Mouse (Mus musculus) heart, embryonic 12.5 days (tissue): ENCODE data around the gene Ilf3. TPM values are rescaled to one million over a fixed set of nuclear protein-coding genes. Genes with fewer than 3 reads are reported as not detected.

ENCODE experiments used
- ATAC-seq: fragments of 200-750 bp; cut with Nextera tagmentation; 2 replicates; pipeline ENCODE4 v1.8.0; 2017; ENCODE audit warnings: moderate TSS enrichment, moderate library complexity; ENCODE audit not compliant: insufficient number of reproducible peaks, low FRiP score
- H3K27ac ChIP-seq: fragments of 300-500 bp; sonication (generic); 2 replicates; pipeline ENCODE4 v1.5.1; 2016; ENCODE audit warnings: mild to moderate bottlenecking, moderate library complexity; ENCODE audit not compliant: poor library complexity, severe bottlenecking
- H3K27me3 ChIP-seq: fragments of 300-500 bp; sonication (generic); replicated peaks from 2 replicates; pipeline ENCODE4 v1.6.1; 2016; ENCODE audit warnings: mild to moderate bottlenecking, moderate library complexity
- H3K36me3 ChIP-seq: fragments of 300-500 bp; sonication (generic); 2 replicates; pipeline ENCODE4 v1.6.1; 2016; ENCODE audit warnings: mild to moderate bottlenecking, moderate library complexity
- H3K4me1 ChIP-seq: fragments of 300-500 bp; sonication (generic); replicated peaks from 2 replicates; pipeline ENCODE4 v1.6.1; 2016; ENCODE audit warnings: mild to moderate bottlenecking
- H3K4me2 ChIP-seq: fragments of 300-500 bp; sonication (generic); 2 replicates; pipeline ENCODE4 v1.6.1; 2016; ENCODE audit warnings: mild to moderate bottlenecking, moderate library complexity
- H3K4me3 ChIP-seq: fragments of 300-500 bp; sonication (generic); 2 replicates; pipeline ENCODE4 v1.5.1; 2016; ENCODE audit warnings: mild to moderate bottlenecking
- H3K9ac ChIP-seq: fragments of 300-500 bp; sonication (generic); 2 replicates; pipeline ENCODE4 v1.6.1; 2016; ENCODE audit warnings: mild to moderate bottlenecking, moderate library complexity
- H3K9me3 ChIP-seq: fragments of 300-500 bp; sonication (generic); replicated peaks from 2 replicates; pipeline ENCODE4 v1.6.1; 2016; ENCODE audit warnings: mild to moderate bottlenecking, moderate library complexity
- WGBS: fragments of 180-500 bp; shearing (Covaris S2); methylation state at CpG from one replicate; pipeline ENCODE4 v1.1.7; 2016; 5-methylcytosine and 5-hydroxymethylcytosine counted together
- polyA plus RNA-seq: library from polyadenylated mRNA; unstranded; fragments of >200 nt; fragmentation: Nextera tagmentation; extraction: Ambion mirVana; gene quantifications from 2 replicates; pipeline ENCODE4 v1.2.1, GENCODE M21; 2016

Ilf3 gene
- polyA plus RNA-seq, 1 experiment from 2014 or later: 139 TPM

DNA sequence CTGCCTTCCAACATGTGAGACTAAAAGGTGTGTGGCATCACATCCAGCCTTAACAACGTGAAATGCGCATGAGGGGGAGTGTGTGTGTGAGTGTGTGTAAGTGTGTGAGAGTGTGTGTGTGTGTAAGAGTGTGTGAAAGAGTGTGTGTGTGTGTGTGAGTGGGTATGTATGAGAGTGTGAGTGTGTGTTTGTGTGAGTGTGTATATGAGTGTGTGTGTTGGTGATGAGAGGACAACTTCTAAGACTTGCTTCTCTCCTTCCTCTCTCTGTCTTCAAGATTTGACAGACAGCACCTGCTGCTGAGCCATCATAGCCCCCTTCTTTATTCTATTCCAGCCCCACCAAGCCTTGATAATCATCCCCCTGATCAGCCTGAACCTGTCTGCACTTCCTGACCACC, 72.2 kb downstream of the Ilf3 start:
- Histone ChIP-seq H3K4me2 (no peak overlapping the region), H3K4me3 (no peak overlapping the region), H3K27ac (no peak overlapping the region), H3K4me1 (peaks cover 48% of the 10 kb centered on the region), H3K9me3 (no peaks in the 10 kb centered on the region), H3K36me3 (peaks cover 6% of the 10 kb centered on the region; the same call in 1 of the 2 replicates), H3K27me3 (no peaks in the 10 kb centered on the region), H3K9ac (no peak overlapping the region)
- ATAC-seq: no peak
- 85% methylated on average over 2 of the region's 2 CpGs for WGBS

DNA sequence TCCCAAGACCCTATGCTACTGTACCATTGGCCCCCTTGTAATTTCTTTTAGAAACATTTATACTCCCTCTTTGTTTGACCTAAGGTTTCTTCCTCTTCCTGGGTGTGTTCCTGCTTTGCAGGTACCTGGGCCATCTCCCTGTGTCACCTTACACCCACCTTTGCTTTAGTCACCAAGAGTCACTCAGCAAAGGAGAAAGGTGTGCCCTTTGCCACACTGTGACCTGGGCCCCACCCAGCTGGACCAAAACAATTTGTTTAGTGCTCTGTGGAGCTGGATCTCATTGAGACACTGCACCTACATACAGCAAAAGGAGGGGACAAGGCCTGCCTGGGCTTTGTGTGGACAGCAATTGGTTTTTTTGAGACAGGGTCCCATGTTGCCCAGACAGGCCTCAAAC, 72.7 kb downstream of the Ilf3 start:
- no peaks in the 10 kb centered on the region for H3K27me3 ChIP-seq
- H3K27ac ChIP-seq: no peak overlapping the region
- no peak for ATAC-seq
- no peak overlapping the region for H3K4me3 ChIP-seq
- H3K4me1 ChIP-seq: peaks cover 46% of the 10 kb centered on the region
- H3K9ac ChIP-seq: no peak overlapping the region
- H3K36me3 ChIP-seq: peaks cover 10% of the 10 kb centered on the region
- H3K9me3 ChIP-seq: no peaks in the 10 kb centered on the region
- H3K4me2 ChIP-seq: no peak overlapping the region

DNA sequence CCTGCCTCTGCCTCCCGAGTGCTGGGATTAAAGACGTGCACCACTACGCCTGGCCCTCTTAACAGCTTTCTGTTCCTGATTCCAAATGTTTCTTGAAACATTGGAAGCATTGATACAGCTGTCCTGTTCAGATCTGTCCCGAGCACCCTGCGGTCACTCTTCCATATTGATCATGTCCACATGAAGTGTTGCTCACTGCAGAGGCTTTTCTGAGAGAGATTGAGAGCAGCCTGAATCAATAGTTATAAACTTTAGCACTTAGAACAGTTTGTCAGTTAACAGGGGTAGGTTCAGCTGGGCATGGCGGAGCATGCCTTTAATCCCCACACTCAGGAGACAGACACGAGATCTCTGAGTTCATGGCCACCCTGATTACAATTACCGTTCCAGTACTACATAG, 76.2 kb downstream of the Ilf3 start:
- H3K27ac ChIP-seq: no peak overlapping the region
- H3K27me3 ChIP-seq: no peaks in the 10 kb centered on the region
- 94% methylated on average over 8 of the region's 8 CpGs for WGBS
- H3K9me3 ChIP-seq: no peaks in the 10 kb centered on the region
- no peak overlapping the region for H3K4me3 ChIP-seq
- no peak overlapping the region for H3K4me2 ChIP-seq
- peaks cover 19% of the 10 kb centered on the region for H3K4me1 ChIP-seq
- H3K36me3 ChIP-seq: peaks cover 16% of the 10 kb centered on the region
- H3K9ac ChIP-seq: no peak overlapping the region
- no peak for ATAC-seq

DNA sequence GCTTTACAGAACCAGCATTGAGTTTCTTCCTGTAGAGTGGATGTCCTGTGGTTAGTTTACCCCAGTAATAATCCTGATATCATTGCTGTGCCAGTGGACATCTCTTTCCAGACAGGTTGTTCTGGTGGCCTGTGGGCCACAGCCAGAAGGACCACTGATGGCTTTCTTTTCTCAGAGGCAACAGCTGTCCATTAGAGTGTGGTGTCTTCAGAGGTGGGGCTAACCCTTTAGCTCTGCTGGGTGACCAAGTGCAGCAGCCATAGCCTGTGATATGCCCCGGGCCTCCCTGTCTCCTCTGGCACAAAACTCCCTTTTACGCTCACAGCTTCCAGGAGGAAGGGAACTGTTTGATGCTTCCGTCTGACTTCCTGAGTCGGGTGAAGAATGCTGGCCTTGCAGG, 76.9 kb downstream of the Ilf3 start:
- WGBS: 75% methylated on average over 4 of the region's 4 CpGs
- Histone ChIP-seq H3K27ac (no peak overlapping the region), H3K4me3 (no peak overlapping the region), H3K27me3 (no peaks in the 10 kb centered on the region), H3K4me1 (peaks cover 13% of the 10 kb centered on the region), H3K9ac (no peak overlapping the region), H3K4me2 (no peak overlapping the region), H3K36me3 (peaks cover 16% of the 10 kb centered on the region), H3K9me3 (no peaks in the 10 kb centered on the region)
- no peak for ATAC-seq

DNA sequence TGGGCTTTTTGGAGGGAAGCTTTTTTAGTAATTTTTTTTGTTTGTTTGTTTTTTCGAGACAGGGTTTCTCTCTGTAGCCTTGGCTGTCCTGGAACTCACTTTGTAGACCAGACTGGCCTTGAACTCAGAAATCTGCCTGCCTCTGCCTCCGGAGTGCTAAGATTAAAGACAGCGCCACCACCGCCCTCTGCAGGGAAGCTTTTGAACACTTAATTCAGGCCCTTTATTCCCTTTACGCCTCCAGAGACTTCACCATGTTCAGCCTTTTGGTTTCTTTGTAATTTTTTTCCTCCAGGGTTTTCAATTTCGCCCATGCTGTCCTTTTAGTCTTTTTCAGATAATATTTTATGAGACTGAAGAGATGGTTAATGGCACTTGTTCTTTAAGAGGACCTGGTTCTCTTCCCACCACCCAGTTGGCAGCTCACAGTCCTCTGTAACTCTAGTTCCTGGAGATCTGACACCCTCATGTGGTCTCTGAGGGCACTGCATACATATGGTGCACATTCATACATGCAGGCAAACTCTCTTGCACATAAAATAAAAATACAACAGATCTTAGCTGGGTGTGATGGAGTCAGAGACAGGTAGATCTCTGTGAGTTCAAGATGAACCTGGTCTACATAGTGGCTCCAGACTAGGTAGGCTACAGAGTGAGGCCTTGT, 77.5 kb downstream of the Ilf3 start:
- H3K4me3 ChIP-seq: no peak overlapping the region

DNA sequence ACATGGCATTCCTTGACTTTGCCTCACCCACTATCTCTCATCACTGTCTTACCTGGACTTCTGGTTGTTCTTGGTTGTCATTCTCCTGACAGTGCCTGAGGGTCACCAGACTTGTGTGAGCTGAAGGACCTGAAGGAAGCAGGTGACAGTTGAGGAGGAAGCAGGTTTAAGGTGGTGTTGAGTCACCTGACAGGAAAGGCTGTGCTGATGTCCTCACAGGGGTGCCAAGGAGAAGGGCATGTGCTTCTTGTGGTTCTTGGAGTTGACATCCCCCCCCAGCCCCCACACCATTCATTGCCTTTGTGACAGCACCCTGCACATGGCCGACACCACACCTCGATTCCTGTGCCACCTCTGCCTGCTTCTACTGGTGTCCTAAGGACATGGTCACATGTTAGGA, 80.1 kb downstream of the Ilf3 start:
- ATAC-seq: no peak
- H3K27me3 ChIP-seq: no peaks in the 10 kb centered on the region
- H3K27ac ChIP-seq: no peak overlapping the region
- no peak overlapping the region for H3K9ac ChIP-seq
- H3K9me3 ChIP-seq: no peaks in the 10 kb centered on the region
- WGBS: 96% methylated on average over 2 of the region's 2 CpGs
- peaks cover 36% of the 10 kb centered on the region for H3K4me1 ChIP-seq
- peaks cover 19% of the 10 kb centered on the region for H3K36me3 ChIP-seq
- no peak overlapping the region for H3K4me3 ChIP-seq
- no peak overlapping the region for H3K4me2 ChIP-seq

More for the DNA sequence above, 77.5 kb downstream of the Ilf3 start:
- ATAC-seq: no peak
- Histone ChIP-seq H3K4me2 (no peak overlapping the region), H3K9ac (no peak overlapping the region), H3K27ac (no peak overlapping the region), H3K4me1 (peaks cover 14% of the 10 kb centered on the region), H3K36me3 (peaks cover 19% of the 10 kb centered on the region), H3K27me3 (no peaks in the 10 kb centered on the region), H3K9me3 (no peaks in the 10 kb centered on the region)
- WGBS: 94% methylated on average over 6 of the region's 6 CpGs

DNA sequence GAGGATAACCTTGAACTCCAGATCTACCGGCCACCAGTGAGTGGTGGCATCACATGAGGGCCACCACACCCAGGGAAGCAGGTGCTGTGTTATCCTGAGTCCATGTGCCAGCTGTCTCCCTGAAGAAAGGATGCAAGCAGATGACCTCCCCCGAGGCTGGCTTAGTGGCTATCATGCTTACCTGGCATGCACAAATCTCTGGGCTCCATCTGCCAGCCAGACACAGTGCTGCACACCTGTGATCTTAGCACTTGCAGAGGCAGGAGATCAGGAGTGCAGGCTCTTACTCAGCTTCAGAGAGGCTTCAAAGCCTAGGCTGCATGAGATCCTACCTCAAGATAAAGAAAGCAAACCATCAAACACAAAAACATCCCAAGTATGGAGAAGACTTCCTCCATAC, 82.0 kb downstream of the Ilf3 start:
- H3K4me3 ChIP-seq: no peak overlapping the region
- peaks cover 43% of the 10 kb centered on the region for H3K4me1 ChIP-seq
- H3K36me3 ChIP-seq: peaks cover 15% of the 10 kb centered on the region
- 85% methylated on average over 2 of the region's 2 CpGs for WGBS
- H3K4me2 ChIP-seq: no peak overlapping the region
- no peaks in the 10 kb centered on the region for H3K9me3 ChIP-seq
- no peaks in the 10 kb centered on the region for H3K27me3 ChIP-seq
- H3K27ac ChIP-seq: no peak overlapping the region
- no peak for ATAC-seq
- no peak overlapping the region for H3K9ac ChIP-seq

DNA sequence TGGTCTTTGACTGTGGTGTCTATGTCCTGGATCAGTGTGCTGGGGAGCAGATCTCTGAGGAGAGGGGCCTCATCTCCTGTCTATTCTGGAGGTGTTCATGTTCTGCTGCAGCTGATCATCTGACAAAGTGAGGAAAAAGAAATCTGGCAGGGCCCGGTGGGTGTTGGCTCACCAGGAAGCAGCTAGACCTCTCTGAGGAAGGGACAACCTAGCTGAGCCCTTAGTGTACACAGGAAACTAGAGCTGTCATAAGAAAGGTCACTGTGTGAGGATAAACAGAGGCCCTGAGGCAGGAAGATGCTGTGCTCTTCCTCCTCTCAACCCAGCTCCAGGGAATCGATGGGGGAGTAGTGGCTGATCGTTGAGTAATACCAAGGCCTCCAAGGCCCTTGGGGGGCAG, 82.6 kb downstream of the Ilf3 start:
- Histone ChIP-seq H3K27ac (0 out of 2 replicates have a peak overlapping the region, but pooled peaks have one; percentile 24), H3K9me3 (no peaks in the 10 kb centered on the region), H3K36me3 (peaks cover 10% of the 10 kb centered on the region), H3K4me3 (no peak overlapping the region), H3K4me1 (peaks cover 43% of the 10 kb centered on the region), H3K27me3 (no peaks in the 10 kb centered on the region), H3K9ac (no peak overlapping the region), H3K4me2 (no peak overlapping the region)
- no peak for ATAC-seq
- 51% methylated on average over 3 of the region's 3 CpGs for whole genome bisulfite sequencing

DNA sequence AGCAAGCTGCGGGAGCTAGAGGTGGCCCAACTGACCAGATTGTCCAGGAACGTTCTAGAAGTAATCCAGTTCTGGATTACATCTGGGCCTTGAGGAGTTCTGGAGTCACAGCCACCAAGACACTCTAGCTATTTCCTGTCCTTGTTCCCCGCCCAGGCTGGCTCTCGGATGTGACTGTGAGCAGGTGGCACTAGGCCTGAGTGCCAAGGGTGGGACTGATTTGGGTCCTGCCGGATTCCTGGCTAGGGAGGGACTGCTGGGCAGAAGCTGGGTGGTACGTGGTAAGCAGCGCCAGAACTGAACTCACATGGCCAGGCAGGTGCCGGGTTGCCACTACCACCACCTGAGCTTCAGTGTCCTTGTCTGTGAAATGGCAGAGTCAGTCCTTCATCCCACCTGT, 83.7 kb downstream of the Ilf3 start:
- H3K4me2 ChIP-seq: peak overlapping the region; percentile 14; the same call in 1 of the 2 replicates
- H3K9me3 ChIP-seq: no peaks in the 10 kb centered on the region
- 82% methylated on average over 8 of the region's 8 CpGs for WGBS
- ATAC-seq: no peak
- H3K4me3 ChIP-seq: no peak overlapping the region
- peaks cover 39% of the 10 kb centered on the region for H3K4me1 ChIP-seq
- peak overlapping the region; percentile 31; the same call in 1 of the 2 replicates for H3K27ac ChIP-seq
- no peaks in the 10 kb centered on the region for H3K27me3 ChIP-seq
- 0 out of 2 replicates have a peak, but pooled peaks cover 6% of the 10 kb centered on the region for H3K36me3 ChIP-seq
- no peak overlapping the region for H3K9ac ChIP-seq

DNA sequence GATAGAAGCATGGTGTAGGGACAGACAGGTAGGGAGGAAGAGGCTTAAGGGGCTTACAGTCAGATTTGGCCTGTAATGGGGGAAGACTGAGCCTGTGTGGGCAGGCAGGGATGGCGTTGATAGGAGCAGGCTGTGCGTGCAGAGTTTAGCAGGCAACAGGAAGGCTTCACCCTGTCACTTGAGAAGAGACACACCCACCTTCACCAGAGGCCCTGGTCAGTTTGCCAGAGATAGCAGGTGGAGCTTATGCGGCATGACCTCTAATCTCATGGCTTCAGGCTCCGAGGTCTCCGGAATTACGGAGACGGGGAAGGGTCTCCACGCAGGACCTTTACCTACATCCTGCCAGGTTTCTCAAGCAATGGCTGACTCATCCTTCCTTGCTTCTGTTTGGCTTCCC, 84.2 kb downstream of the Ilf3 start:
- H3K36me3 ChIP-seq: 0 out of 2 replicates have a peak, but pooled peaks cover 6% of the 10 kb centered on the region
- 0 out of 2 replicates have a peak overlapping the region, but pooled peaks have one; percentile 24 for H3K9ac ChIP-seq
- WGBS: 23% methylated on average over 8 of the region's 8 CpGs
- ATAC-seq: peak; percentile 71
- H3K4me2 ChIP-seq: peak overlapping the region; percentile 14; the same call in 1 of the 2 replicates
- H3K9me3 ChIP-seq: no peaks in the 10 kb centered on the region
- H3K4me3 ChIP-seq: no peak overlapping the region
- H3K4me1 ChIP-seq: peaks cover 39% of the 10 kb centered on the region
- H3K27ac ChIP-seq: peak overlapping the region; percentile 54; the same call in 1 of the 2 replicates
- no peaks in the 10 kb centered on the region for H3K27me3 ChIP-seq

DNA sequence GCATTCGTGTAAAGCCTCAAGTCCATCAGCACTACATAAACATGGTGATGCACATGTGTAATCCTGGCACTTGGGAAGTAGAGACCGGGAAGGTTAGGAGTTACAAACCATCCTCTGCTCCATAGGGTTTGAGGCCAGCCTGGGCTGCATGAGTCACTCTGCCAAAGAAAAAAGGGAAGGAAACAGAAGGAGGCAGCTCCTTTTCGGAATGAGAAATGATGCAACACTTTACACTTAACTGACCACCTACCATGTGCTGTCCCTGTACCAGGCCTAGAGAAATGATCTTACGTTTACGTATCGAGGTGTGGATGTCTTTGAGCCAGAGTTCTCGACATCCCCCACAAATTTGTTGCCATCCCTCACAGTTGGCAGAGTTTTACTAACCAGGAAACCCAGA, 85.3 kb downstream of the Ilf3 start:
- Histone ChIP-seq H3K36me3 (peaks cover 3% of the 10 kb centered on the region; the same call in 1 of the 2 replicates), H3K4me1 (peaks cover 39% of the 10 kb centered on the region), H3K27me3 (no peaks in the 10 kb centered on the region), H3K4me3 (no peak overlapping the region), H3K9ac (no peak overlapping the region), H3K9me3 (no peaks in the 10 kb centered on the region), H3K27ac (no peak overlapping the region), H3K4me2 (no peak overlapping the region)
- ATAC-seq: no peak
- WGBS: 87% methylated on average over 7 of the region's 7 CpGs

DNA sequence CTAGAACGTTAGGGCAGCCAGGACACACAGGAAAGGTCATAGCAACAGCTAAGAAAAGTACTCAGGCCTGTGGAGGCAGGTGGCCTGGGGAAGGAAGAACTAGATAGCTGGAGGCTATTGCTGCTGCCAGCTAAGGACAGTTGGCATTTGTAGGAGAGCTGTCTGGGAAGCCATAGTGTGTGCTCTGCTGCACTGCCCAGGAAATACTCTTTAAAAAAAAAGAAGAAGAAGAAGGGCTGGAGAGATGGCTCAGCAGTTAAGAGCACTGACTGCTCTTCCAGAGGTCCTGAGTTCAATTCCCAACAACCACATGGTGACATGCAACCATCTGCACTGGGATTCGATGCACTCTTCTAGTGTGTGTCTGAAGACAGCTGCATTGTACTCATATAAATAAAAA, 85.8 kb downstream of the Ilf3 start:
- Histone ChIP-seq H3K4me3 (no peak overlapping the region), H3K4me1 (peaks cover 36% of the 10 kb centered on the region), H3K27me3 (no peaks in the 10 kb centered on the region), H3K9ac (no peak overlapping the region), H3K27ac (no peak overlapping the region), H3K36me3 (peaks cover 6% of the 10 kb centered on the region; the same call in 1 of the 2 replicates), H3K4me2 (no peak overlapping the region), H3K9me3 (no peaks in the 10 kb centered on the region)
- ATAC-seq: no peak
- WGBS: 69% methylated on average over 2 of the region's 2 CpGs
